Comparison of ENCODE assay signal across 8 mouse cellular contexts in genomic region chr10:44755355-44755957, GRCm38 (mm10).
DNase-seq lines count a peak whose midpoint lies in the region; ATAC-seq lines count a peak whose summit lies in the region.

No protein-coding gene starts in this region.

- DNase-seq in forebrain, embryonic 11.5 days (ENCODE audit: low spot score): no peak
- DNase-seq in forebrain, embryonic 10.5 days (ENCODE audit: extremely low spot score, low spot score): no peak
- DNase-seq in lung, postnatal 10 days: peak; percentile 38
- DNase-seq in lung, postnatal 25 days (ENCODE audit: low spot score): no peak
- peak; percentile 7 to 12 for DNase-seq in frontal cortex, postnatal 10 days (ENCODE audit: low spot score in 2 of 2)
- no peak for DNase-seq in kidney, adult 8-10 months

- H3K9me3 ChIP-seq in forebrain, embryonic 11.5 days (ENCODE audit: control insufficient read depth, low read length): no peaks in the 10 kb centered on the region
- H3K9me3 ChIP-seq in forebrain, embryonic 10.5 days: no peaks in the 10 kb centered on the region
- H3K9me3 ChIP-seq in midbrain, embryonic 15.5 days: no peaks in the 10 kb centered on the region

- H3K9ac ChIP-seq in forebrain, embryonic 11.5 days (ENCODE audit: low read length): no peak overlapping the region
- no peak overlapping the region for H3K9ac ChIP-seq in midbrain, embryonic 15.5 days

- no peak overlapping the region for H3K4me2 ChIP-seq in forebrain, embryonic 11.5 days (ENCODE audit: low read depth, low read length, severe bottlenecking)
- no peak overlapping the region for H3K4me2 ChIP-seq in midbrain, embryonic 15.5 days

- 0 out of 2 replicates have a peak, but pooled peaks have one; percentile 42 for ATAC-seq in forebrain, embryonic 11.5 days (replicated peaks; ENCODE audit: low FRiP score)
- ATAC-seq in midbrain, embryonic 15.5 days (replicated peaks): peak; percentile 66; the same call in 1 of the 2 replicates
- no peak for ATAC-seq in erythroblast, adult 5-6 weeks (replicated peaks; ENCODE audit: low FRiP score, poor library complexity, severe bottlenecking)

- H3K4me3 ChIP-seq in forebrain, embryonic 11.5 days (ENCODE audit: low read depth, low read length): no peak overlapping the region
- H3K4me3 ChIP-seq in forebrain, embryonic 10.5 days: no peak overlapping the region
- no peak overlapping the region for H3K4me3 ChIP-seq in midbrain, embryonic 15.5 days

- H3K4me1 ChIP-seq in forebrain, embryonic 11.5 days (replicated peaks; ENCODE audit: control insufficient read depth, insufficient read depth, low read length): no peaks in the 10 kb centered on the region
- no peaks in the 10 kb centered on the region for H3K4me1 ChIP-seq in forebrain, embryonic 10.5 days
- no peaks in the 10 kb centered on the region for H3K4me1 ChIP-seq in midbrain, embryonic 15.5 days

- 76% methylated on average over 6 of the region's 6 CpGs for WGBS in forebrain, embryonic 11.5 days
- 91% methylated on average over 6 of the region's 6 CpGs for WGBS in forebrain, embryonic 10.5 days
- 45% methylated on average over 6 of the region's 6 CpGs for WGBS in midbrain, embryonic 15.5 days

- H3K27me3 ChIP-seq in forebrain, embryonic 11.5 days (ENCODE audit: control insufficient read depth, insufficient read depth, low read length): no peaks in the 10 kb centered on the region
- no peaks in the 10 kb centered on the region for H3K27me3 ChIP-seq in forebrain, embryonic 10.5 days (ENCODE audit: poor library complexity, severe bottlenecking)
- H3K27me3 ChIP-seq in midbrain, embryonic 15.5 days (replicated peaks): no peaks in the 10 kb centered on the region

- no peak overlapping the region for H3K27ac ChIP-seq in forebrain, embryonic 11.5 days (ENCODE audit: low read depth, low read length)
- no peak overlapping the region for H3K27ac ChIP-seq in forebrain, embryonic 10.5 days
- H3K27ac ChIP-seq in midbrain, embryonic 15.5 days: no peak overlapping the region

- H3K36me3 ChIP-seq in forebrain, embryonic 11.5 days (ENCODE audit: control insufficient read depth, insufficient read depth, low read length): no peaks in the 10 kb centered on the region
- H3K36me3 ChIP-seq in forebrain, embryonic 10.5 days (replicated peaks): no peaks in the 10 kb centered on the region
- H3K36me3 ChIP-seq in midbrain, embryonic 15.5 days (replicated peaks): no peaks in the 10 kb centered on the region

Comparison
In these comparisons a context has a peak if more than half of its experiments do, and no peak if none do; other contexts are left out.
1. DNase-seq: peak in lung, postnatal 10 days (single experiment) and frontal cortex, postnatal 10 days (2 of 2); none in forebrain, embryonic 11.5 days (single experiment), forebrain, embryonic 10.5 days (single experiment), lung, postnatal 25 days (single experiment) and kidney, adult 8-10 months (0 of 2).